Mouse (Mus musculus): Measurements from ENCODE around the gene Dgkh. TPM values are rescaled to one million over a fixed set of nuclear protein-coding genes. Genes with fewer than 3 reads are reported as not detected.
"Not testable (repeated sequence)": the region's sequence is repeated elsewhere in the genome, so short reads cannot be mapped to it uniquely, and the experiment has no call there.

Gene Dgkh
- polyA plus RNA-seq, 1 experiment from 2014 or later = 2.5 TPM

- Histone ChIP-seq H3K4me1 (replicated peaks) (peaks cover 3% of the 10 kb centered on the region; the same call in 1 of the 2 replicates), H3K4me3 (no peak overlapping the region), H3K27me3 (replicated peaks) (no peaks in the 10 kb centered on the region), H3K27ac (ENCODE audit: poor library complexity, severe bottlenecking) (no peak overlapping the region), H3K36me3 (peaks cover 11% of the 10 kb centered on the region; the same call in 1 of the 2 replicates), H3K9ac (no peak overlapping the region), H3K9me3 (replicated peaks) (no peaks in the 10 kb centered on the region), H3K4me2 (no peak overlapping the region)
- WGBS = 69% methylated on average over 4 of the region's 4 CpGs
- ATAC-seq (ENCODE audit: insufficient number of reproducible peaks, low FRiP score) = no peak
Observed at GRCm38 (mm10) chr14:78566431-78566830, 166.1 kb downstream of the Dgkh start.

DNA sequence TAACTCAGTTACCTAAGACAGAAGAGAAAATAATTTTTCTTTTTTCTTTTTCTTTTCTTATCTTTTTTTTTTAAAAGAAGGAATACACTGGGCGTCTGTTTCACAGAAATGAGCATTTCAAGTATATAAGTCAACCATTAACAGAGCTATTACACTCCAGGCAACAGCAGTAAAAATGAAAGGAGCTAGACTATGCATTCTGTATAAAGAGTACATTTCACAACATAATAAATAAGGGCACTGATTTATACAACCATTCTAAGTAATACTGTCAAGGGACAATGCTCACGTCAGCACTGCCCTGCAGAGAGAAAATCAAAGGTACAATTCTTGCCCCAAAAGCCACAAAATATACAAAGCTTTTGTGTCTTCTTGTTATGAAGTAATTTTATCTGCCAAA lies 168.3 kb downstream of the Dgkh start:
- no peak overlapping the region for H3K4me3 ChIP-seq
- H3K4me2 ChIP-seq = no peak overlapping the region
- H3K36me3 ChIP-seq = peaks cover 6% of the 10 kb centered on the region; the same call in 1 of the 2 replicates
- H3K9me3 ChIP-seq (replicated peaks) = no peaks in the 10 kb centered on the region
- H3K4me1 ChIP-seq (replicated peaks) = no peaks in the 10 kb centered on the region
- no peak overlapping the region for H3K9ac ChIP-seq
- no peak overlapping the region for H3K27ac ChIP-seq (ENCODE audit: poor library complexity, severe bottlenecking)
- H3K27me3 ChIP-seq (replicated peaks) = no peaks in the 10 kb centered on the region
- 84% methylated on average over 2 of the region's 2 CpGs for WGBS
- ATAC-seq (ENCODE audit: insufficient number of reproducible peaks, low FRiP score) = no peak

DNA sequence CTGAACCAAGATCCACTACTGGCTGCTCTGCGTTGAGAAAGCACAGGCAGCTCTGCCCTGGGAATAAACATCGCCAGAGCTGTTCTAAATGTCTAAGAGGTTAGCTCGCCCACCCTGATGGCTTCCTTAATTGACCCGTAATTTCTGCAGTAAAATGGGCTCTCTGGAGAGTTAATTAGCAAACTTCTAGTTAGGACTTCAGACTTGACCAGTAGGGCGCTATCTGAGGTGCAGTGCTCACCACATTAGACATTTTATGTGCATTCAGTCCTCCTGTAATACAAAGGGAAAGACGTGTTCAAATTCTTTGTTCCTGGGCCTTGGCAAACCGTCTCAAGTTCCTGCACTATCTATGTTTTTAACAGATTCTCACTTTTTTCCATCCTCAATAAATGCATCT lies 169.4 kb downstream of the Dgkh start:
- H3K4me2 ChIP-seq = no peak overlapping the region
- H3K36me3 ChIP-seq = peaks cover 10% of the 10 kb centered on the region
- no peak overlapping the region for H3K27ac ChIP-seq (ENCODE audit: poor library complexity, severe bottlenecking)
- no peaks in the 10 kb centered on the region for H3K4me1 ChIP-seq (replicated peaks)
- no peak for ATAC-seq (ENCODE audit: insufficient number of reproducible peaks, low FRiP score)
- no peaks in the 10 kb centered on the region for H3K9me3 ChIP-seq (replicated peaks)
- no peak overlapping the region for H3K9ac ChIP-seq
- H3K4me3 ChIP-seq = no peak overlapping the region
- no peaks in the 10 kb centered on the region for H3K27me3 ChIP-seq (replicated peaks)
- 84% methylated on average over 7 of the region's 7 CpGs for WGBS

GRCm38 (mm10) chr14:78562121-78562520 lies 170.5 kb downstream of the Dgkh start:
- Histone ChIP-seq H3K36me3 (peaks cover 5% of the 10 kb centered on the region), H3K9ac (no peak overlapping the region), H3K27me3 (replicated peaks) (no peaks in the 10 kb centered on the region), H3K4me2 (no peak overlapping the region), H3K9me3 (replicated peaks) (no peaks in the 10 kb centered on the region), H3K27ac (ENCODE audit: poor library complexity, severe bottlenecking) (no peak overlapping the region), H3K4me1 (replicated peaks) (no peaks in the 10 kb centered on the region), H3K4me3 (no peak overlapping the region)
- no peak for ATAC-seq (ENCODE audit: insufficient number of reproducible peaks, low FRiP score)
- 83% methylated on average over 4 of the region's 4 CpGs for WGBS

- ATAC-seq (ENCODE audit: insufficient number of reproducible peaks, low FRiP score) = no peak
- no peaks in the 10 kb centered on the region for H3K9me3 ChIP-seq (replicated peaks)
- H3K4me3 ChIP-seq = no peak overlapping the region
- H3K27me3 ChIP-seq (replicated peaks) = no peaks in the 10 kb centered on the region
- peaks cover 4% of the 10 kb centered on the region for H3K36me3 ChIP-seq
- no peak overlapping the region for H3K4me2 ChIP-seq
- no peak overlapping the region for H3K9ac ChIP-seq
- 79% methylated on average over 8 of the region's 8 CpGs for WGBS
- no peaks in the 10 kb centered on the region for H3K4me1 ChIP-seq (replicated peaks)
- no peak overlapping the region for H3K27ac ChIP-seq (ENCODE audit: poor library complexity, severe bottlenecking)
Observed at GRCm38 (mm10) chr14:78559042-78559441, 173.5 kb downstream of the Dgkh start.

GRCm38 (mm10) chr14:78554830-78555229 lies 177.7 kb downstream of the Dgkh start:
- not testable (repeated sequence) for H3K36me3 ChIP-seq; H3K4me3 ChIP-seq; H3K27me3 ChIP-seq (replicated peaks); ATAC-seq (ENCODE audit: insufficient number of reproducible peaks, low FRiP score); H3K27ac ChIP-seq (ENCODE audit: poor library complexity, severe bottlenecking); H3K4me1 ChIP-seq (replicated peaks); H3K4me2 ChIP-seq; H3K9me3 ChIP-seq (replicated peaks); H3K9ac ChIP-seq
- WGBS = 84% methylated on average over 3 of the region's 3 CpGs

DNA sequence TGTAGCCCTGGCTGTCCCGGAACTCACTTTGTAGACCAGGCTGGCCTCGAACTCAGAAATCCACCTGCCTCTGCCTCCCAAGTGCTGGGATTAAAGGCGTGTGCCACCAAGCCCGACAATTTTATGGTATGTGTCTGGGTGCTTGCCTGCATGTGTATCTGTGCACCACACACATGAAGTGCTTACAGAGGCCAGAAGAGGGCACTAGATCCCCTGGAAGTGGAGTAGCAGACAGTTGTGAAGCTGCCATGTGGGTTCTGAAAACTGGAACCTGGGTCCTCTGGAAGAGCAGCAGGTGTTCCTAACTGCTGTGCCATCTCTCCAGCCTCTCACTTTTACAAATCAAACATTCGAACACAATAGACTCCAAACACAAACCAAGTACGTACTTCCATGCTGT lies 178.9 kb downstream of the Dgkh start:
- peaks cover 4% of the 10 kb centered on the region for H3K36me3 ChIP-seq
- no peak overlapping the region for H3K27ac ChIP-seq (ENCODE audit: poor library complexity, severe bottlenecking)
- ATAC-seq (ENCODE audit: insufficient number of reproducible peaks, low FRiP score) = no peak
- WGBS = 94% methylated on average over 6 of the region's 6 CpGs
- peaks cover 9% of the 10 kb centered on the region for H3K4me1 ChIP-seq (replicated peaks)
- H3K9me3 ChIP-seq (replicated peaks) = 0 out of 2 replicates have a peak, but pooled peaks cover 4% of the 10 kb centered on the region
- no peak overlapping the region for H3K4me2 ChIP-seq
- no peak overlapping the region for H3K4me3 ChIP-seq
- no peak overlapping the region for H3K9ac ChIP-seq
- H3K27me3 ChIP-seq (replicated peaks) = no peaks in the 10 kb centered on the region

DNA sequence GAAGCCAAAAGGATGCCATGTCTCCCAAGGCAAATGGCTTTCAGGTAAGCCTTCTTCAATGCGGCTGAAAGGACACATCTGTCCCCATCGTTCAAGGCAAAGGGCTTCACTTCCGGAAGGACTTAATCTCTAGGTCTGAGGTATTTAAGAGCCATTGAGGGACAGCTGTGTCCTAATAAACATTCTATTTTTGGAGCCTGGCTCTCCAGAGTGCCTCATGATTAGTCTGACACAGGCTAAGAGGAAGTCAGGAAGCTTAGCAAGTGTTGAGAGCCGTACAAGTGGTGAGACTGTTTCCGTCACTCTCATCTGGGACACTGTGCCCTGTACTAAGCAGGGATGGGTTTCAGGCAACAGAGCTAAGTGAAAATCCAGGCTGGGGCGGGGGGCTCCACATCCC lies 183.8 kb downstream of the Dgkh start:
- H3K4me3 ChIP-seq = no peak overlapping the region
- peak; percentile 79; the same call in 1 of the 2 replicates for ATAC-seq (ENCODE audit: insufficient number of reproducible peaks, low FRiP score)
- H3K4me2 ChIP-seq = peak overlapping the region; percentile 52
- H3K9ac ChIP-seq = no peak overlapping the region
- peaks cover 19% of the 10 kb centered on the region for H3K4me1 ChIP-seq (replicated peaks)
- no peaks in the 10 kb centered on the region for H3K36me3 ChIP-seq
- peak overlapping the region; percentile 84 for H3K27ac ChIP-seq (ENCODE audit: poor library complexity, severe bottlenecking)
- H3K9me3 ChIP-seq (replicated peaks) = 0 out of 2 replicates have a peak, but pooled peaks cover 4% of the 10 kb centered on the region
- H3K27me3 ChIP-seq (replicated peaks) = no peaks in the 10 kb centered on the region
- WGBS = 27% methylated on average over 6 of the region's 6 CpGs

- no peaks in the 10 kb centered on the region for H3K36me3 ChIP-seq
- WGBS = 73% methylated on average over 3 of the region's 3 CpGs
- H3K4me3 ChIP-seq = no peak overlapping the region
- H3K27me3 ChIP-seq (replicated peaks) = no peaks in the 10 kb centered on the region
- no peak for ATAC-seq (ENCODE audit: insufficient number of reproducible peaks, low FRiP score)
- no peaks in the 10 kb centered on the region for H3K9me3 ChIP-seq (replicated peaks)
- H3K9ac ChIP-seq = no peak overlapping the region
- 0 out of 2 replicates have a peak, but pooled peaks cover 4% of the 10 kb centered on the region for H3K4me1 ChIP-seq (replicated peaks)
- no peak overlapping the region for H3K4me2 ChIP-seq
- no peak overlapping the region for H3K27ac ChIP-seq (ENCODE audit: poor library complexity, severe bottlenecking)
Observed at GRCm38 (mm10) chr14:78541319-78541718, 191.3 kb downstream of the Dgkh start.

- Histone ChIP-seq H3K36me3 (no peaks in the 10 kb centered on the region), H3K9me3 (replicated peaks) (no peaks in the 10 kb centered on the region), H3K4me1 (replicated peaks) (peaks cover 11% of the 10 kb centered on the region), H3K4me2 (no peak overlapping the region), H3K9ac (no peak overlapping the region), H3K27ac (ENCODE audit: poor library complexity, severe bottlenecking) (no peak overlapping the region), H3K27me3 (replicated peaks) (no peaks in the 10 kb centered on the region), H3K4me3 (no peak overlapping the region)
- 95% methylated on average over 1 of the region's 1 CpGs for WGBS
- ATAC-seq (ENCODE audit: insufficient number of reproducible peaks, low FRiP score) = no peak
Observed at GRCm38 (mm10) chr14:78539821-78540220, 192.8 kb downstream of the Dgkh start.

DNA sequence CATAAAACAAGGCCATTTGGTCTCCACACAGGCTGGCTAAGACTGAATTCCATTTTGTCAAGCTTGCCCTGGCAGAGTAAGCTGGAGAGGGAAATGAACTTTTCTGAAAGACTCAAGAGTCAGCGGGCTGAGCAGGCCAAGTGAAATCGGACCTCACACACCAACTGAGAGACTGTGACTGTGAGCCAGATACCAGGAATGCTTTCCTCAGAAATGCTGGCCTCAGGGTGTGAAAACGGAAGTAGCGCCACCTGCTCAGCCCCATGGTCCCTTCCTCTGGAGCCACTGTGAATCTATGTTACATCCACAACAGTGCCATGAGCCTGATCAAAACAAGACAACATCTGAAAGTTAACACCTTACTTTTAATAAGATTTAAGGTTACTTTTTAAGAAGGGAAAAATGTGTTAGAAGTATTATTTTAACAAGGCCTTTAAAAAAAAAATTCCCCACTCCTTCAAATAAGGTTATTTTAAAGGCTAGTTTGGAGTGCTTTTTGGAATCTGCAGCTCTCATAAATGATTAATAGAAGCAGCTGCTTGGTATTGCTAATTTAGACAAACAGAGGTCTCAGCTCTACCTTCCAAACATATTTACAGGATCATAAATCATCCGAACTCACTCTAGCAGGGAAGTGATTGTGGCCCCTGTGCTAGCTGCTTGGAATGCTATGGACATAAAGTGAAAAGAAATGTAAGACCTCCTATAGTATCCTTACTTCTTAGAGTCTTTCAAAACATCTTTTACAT lies 193.8 kb downstream of the Dgkh start:
- 28% methylated on average over 5 of the region's 5 CpGs for WGBS
- Histone ChIP-seq H3K4me3 (no peak overlapping the region), H3K27ac (ENCODE audit: poor library complexity, severe bottlenecking) (peak overlapping the region; percentile 64; the same call in 1 of the 2 replicates), H3K4me2 (no peak overlapping the region), H3K27me3 (replicated peaks) (no peaks in the 10 kb centered on the region), H3K9ac (no peak overlapping the region), H3K4me1 (replicated peaks) (peaks cover 17% of the 10 kb centered on the region), H3K9me3 (replicated peaks) (no peaks in the 10 kb centered on the region), H3K36me3 (no peaks in the 10 kb centered on the region)
- ATAC-seq (ENCODE audit: insufficient number of reproducible peaks, low FRiP score) = no peak

GRCm38 (mm10) chr14:78537551-78537950 lies 195.0 kb downstream of the Dgkh start:
- WGBS = 54% methylated on average over 6 of the region's 6 CpGs
- ATAC-seq (ENCODE audit: insufficient number of reproducible peaks, low FRiP score) = no peak
- no peaks in the 10 kb centered on the region for H3K36me3 ChIP-seq
- no peaks in the 10 kb centered on the region for H3K9me3 ChIP-seq (replicated peaks)
- peak overlapping the region; percentile 68; the same call in 1 of the 2 replicates for H3K4me2 ChIP-seq
- no peak overlapping the region for H3K9ac ChIP-seq
- H3K4me3 ChIP-seq = no peak overlapping the region
- 0 out of 2 replicates have a peak overlapping the region, but pooled peaks have one; percentile 85 for H3K27ac ChIP-seq (ENCODE audit: poor library complexity, severe bottlenecking)
- H3K27me3 ChIP-seq (replicated peaks) = no peaks in the 10 kb centered on the region
- peaks cover 19% of the 10 kb centered on the region for H3K4me1 ChIP-seq (replicated peaks)
